Mouse (Mus musculus): ENCODE data around the gene Jakmip3.

- TF ChIP-seq CTCF (IDR thresholded peaks at IDR 0.05; ENCODE audit: borderline replicate concordance, control insufficient read depth, extremely low read depth, insufficient read depth, low read length, poor library complexity) (no peak), POLR2A (IDR thresholded peaks at IDR 0.05; ENCODE audit: control insufficient read depth, extremely low read depth, insufficient read depth, low read length, poor library complexity) (no peak)
These were observed 5.1 kb downstream of the Jakmip3 start for GRCm38 (mm10) chr7:138945668-138946067.

Data from thymus, adult 2 months (tissue).